Mouse (Mus musculus) hindbrain, embryonic 13.5 days (tissue): ENCODE results near the gene Plppr1. TPM values are rescaled to one million over a fixed set of nuclear protein-coding genes. Genes with fewer than 3 reads are reported as not detected.

Source experiments
- ATAC-seq: fragments of 200-750 bp; cut with Nextera tagmentation; 2 replicates; pipeline ENCODE4 v1.8.0; 2017; ENCODE audit warnings: moderate TSS enrichment; ENCODE audit not compliant: low FRiP score
- H3K27ac ChIP-seq: fragments of 300-500 bp; sonication (generic); 2 replicates; pipeline ENCODE4 v1.5.1; 2015; ENCODE audit warnings: inconsistent platforms, mild to moderate bottlenecking, moderate library complexity
- H3K27me3 ChIP-seq: fragments of 300-500 bp; sonication (generic); 2 replicates; pipeline ENCODE4 v1.6.1; 2015; ENCODE audit warnings: mild to moderate bottlenecking, inconsistent platforms
- H3K36me3 ChIP-seq: fragments of 300-500 bp; sonication (generic); 2 replicates; pipeline ENCODE4 v1.6.1; 2015; ENCODE audit warnings: mild to moderate bottlenecking, inconsistent platforms
- H3K4me1 ChIP-seq: fragments of 300-500 bp; sonication (generic); replicated peaks from 2 replicates; pipeline ENCODE4 v1.6.1; 2015; ENCODE audit warnings: inconsistent platforms
- H3K4me2 ChIP-seq: fragments of 300-500 bp; sonication (generic); 2 replicates; pipeline ENCODE4 v1.6.1; 2015; ENCODE audit warnings: inconsistent platforms, mild to moderate bottlenecking, moderate library complexity
- H3K4me3 ChIP-seq: fragments of 300-500 bp; sonication (generic); 2 replicates; pipeline ENCODE4 v1.5.1; 2015; ENCODE audit warnings: mild to moderate bottlenecking, inconsistent platforms
- H3K9ac ChIP-seq: fragments of 300-500 bp; sonication (generic); 2 replicates; pipeline ENCODE4 v1.6.1; 2015; ENCODE audit warnings: mild to moderate bottlenecking, inconsistent platforms
- H3K9me3 ChIP-seq: fragments of 300-500 bp; sonication (generic); 2 replicates; pipeline ENCODE4 v1.6.1; 2016; ENCODE audit warnings: inconsistent platforms
- WGBS: fragments of 180-500 bp; shearing (Covaris S2); methylation state at CpG from one replicate; pipeline ENCODE4 v1.1.7; 2015; 5-methylcytosine and 5-hydroxymethylcytosine counted together
- polyA plus RNA-seq: library from polyadenylated mRNA; unstranded; fragments of >200 nt; fragmentation: Nextera tagmentation; extraction: Ambion mirVana; gene quantifications from 2 replicates; pipeline ENCODE4 v1.2.1, GENCODE M21; 2015

Plppr1 gene
- polyA plus RNA-seq, 1 experiment from 2014 or later = 55.1 TPM

GRCm38 (mm10) chr4:49148775-49149174, 89.7 kb downstream of the Plppr1 start:
- WGBS = 61% methylated on average over 2 of the region's 2 CpGs
- ATAC-seq = no peak
- Histone ChIP-seq H3K27me3 (no peaks in the 10 kb centered on the region), H3K36me3 (no peaks in the 10 kb centered on the region), H3K4me2 (no peak overlapping the region), H3K27ac (no peak overlapping the region), H3K9ac (no peak overlapping the region), H3K9me3 (no peaks in the 10 kb centered on the region), H3K4me1 (peaks cover 10% of the 10 kb centered on the region; the same call in 1 of the 2 replicates), H3K4me3 (no peak overlapping the region)

GRCm38 (mm10) chr4:49149251-49149650, 90.2 kb downstream of the Plppr1 start:
- no peak overlapping the region for H3K4me3 ChIP-seq
- H3K27ac ChIP-seq = no peak overlapping the region
- no peak overlapping the region for H3K4me2 ChIP-seq
- WGBS = 65% methylated on average over 2 of the region's 2 CpGs
- no peak overlapping the region for H3K9ac ChIP-seq
- no peaks in the 10 kb centered on the region for H3K9me3 ChIP-seq
- peaks cover 10% of the 10 kb centered on the region; the same call in 1 of the 2 replicates for H3K4me1 ChIP-seq
- H3K36me3 ChIP-seq = no peaks in the 10 kb centered on the region
- no peaks in the 10 kb centered on the region for H3K27me3 ChIP-seq
- peak; percentile 41; the same call in 1 of the 2 replicates for ATAC-seq

GRCm38 (mm10) chr4:49153849-49154248, 94.8 kb downstream of the Plppr1 start:
- no peak for ATAC-seq
- Histone ChIP-seq H3K27me3 (no peaks in the 10 kb centered on the region), H3K9ac (no peak overlapping the region), H3K27ac (no peak overlapping the region), H3K4me3 (no peak overlapping the region), H3K4me2 (no peak overlapping the region), H3K9me3 (no peaks in the 10 kb centered on the region), H3K36me3 (no peaks in the 10 kb centered on the region), H3K4me1 (peaks cover 15% of the 10 kb centered on the region; the same call in 1 of the 2 replicates)
- WGBS = 48% methylated on average over 5 of the region's 5 CpGs

GRCm38 (mm10) chr4:49156781-49157180, 97.7 kb downstream of the Plppr1 start:
- ATAC-seq = no peak
- 83% methylated on average over 1 of the region's 1 CpGs for WGBS
- Histone ChIP-seq H3K4me2 (no peak overlapping the region), H3K9ac (no peak overlapping the region), H3K27ac (no peak overlapping the region), H3K36me3 (no peaks in the 10 kb centered on the region), H3K27me3 (no peaks in the 10 kb centered on the region), H3K4me1 (0 out of 2 replicates have a peak, but pooled peaks cover 5% of the 10 kb centered on the region), H3K4me3 (no peak overlapping the region), H3K9me3 (no peaks in the 10 kb centered on the region)

- no peak for ATAC-seq
- H3K4me1 ChIP-seq = no peaks in the 10 kb centered on the region
- H3K9ac ChIP-seq = no peak overlapping the region
- H3K4me3 ChIP-seq = no peak overlapping the region
- H3K4me2 ChIP-seq = no peak overlapping the region
- no peaks in the 10 kb centered on the region for H3K9me3 ChIP-seq
- no peaks in the 10 kb centered on the region for H3K27me3 ChIP-seq
- H3K36me3 ChIP-seq = no peaks in the 10 kb centered on the region
- H3K27ac ChIP-seq = no peak overlapping the region
- 82% methylated on average over 3 of the region's 3 CpGs for WGBS
Measured at GRCm38 (mm10) chr4:49163285-49163684, 104.2 kb downstream of the Plppr1 start.

GRCm38 (mm10) chr4:49166391-49166790, 107.3 kb downstream of the Plppr1 start:
- Histone ChIP-seq H3K4me1 (no peaks in the 10 kb centered on the region), H3K9ac (no peak overlapping the region), H3K27ac (no peak overlapping the region), H3K27me3 (no peaks in the 10 kb centered on the region), H3K36me3 (no peaks in the 10 kb centered on the region), H3K4me3 (no peak overlapping the region), H3K4me2 (no peak overlapping the region), H3K9me3 (no peaks in the 10 kb centered on the region)
- 79% methylated on average over 3 of the region's 3 CpGs for WGBS
- ATAC-seq = no peak

GRCm38 (mm10) chr4:49167030-49167429, 108.0 kb downstream of the Plppr1 start:
- H3K9me3 ChIP-seq = no peaks in the 10 kb centered on the region
- no peak for ATAC-seq
- 80% methylated on average over 5 of the region's 5 CpGs for WGBS
- H3K4me2 ChIP-seq = no peak overlapping the region
- no peaks in the 10 kb centered on the region for H3K27me3 ChIP-seq
- H3K9ac ChIP-seq = no peak overlapping the region
- no peak overlapping the region for H3K27ac ChIP-seq
- H3K4me3 ChIP-seq = no peak overlapping the region
- H3K36me3 ChIP-seq = no peaks in the 10 kb centered on the region
- H3K4me1 ChIP-seq = no peaks in the 10 kb centered on the region

GRCm38 (mm10) chr4:49169498-49169897, 110.4 kb downstream of the Plppr1 start:
- Histone ChIP-seq H3K4me2 (no peak overlapping the region), H3K9me3 (no peaks in the 10 kb centered on the region), H3K27ac (no peak overlapping the region), H3K4me1 (no peaks in the 10 kb centered on the region), H3K9ac (no peak overlapping the region), H3K36me3 (no peaks in the 10 kb centered on the region), H3K4me3 (no peak overlapping the region), H3K27me3 (no peaks in the 10 kb centered on the region)
- 64% methylated on average over 1 of the region's 1 CpGs for WGBS
- ATAC-seq = no peak

GRCm38 (mm10) chr4:49178101-49178500, 119.0 kb downstream of the Plppr1 start:
- no peak overlapping the region for H3K9ac ChIP-seq
- H3K4me2 ChIP-seq = no peak overlapping the region
- no peaks in the 10 kb centered on the region for H3K27me3 ChIP-seq
- ATAC-seq = no peak
- no peaks in the 10 kb centered on the region for H3K9me3 ChIP-seq
- peaks cover 8% of the 10 kb centered on the region; the same call in 1 of the 2 replicates for H3K4me1 ChIP-seq
- 91% methylated on average over 2 of the region's 2 CpGs for WGBS
- H3K4me3 ChIP-seq = no peak overlapping the region
- no peaks in the 10 kb centered on the region for H3K36me3 ChIP-seq
- H3K27ac ChIP-seq = no peak overlapping the region

- WGBS = 51% methylated on average over 3 of the region's 3 CpGs
- H3K27ac ChIP-seq = no peak overlapping the region
- no peaks in the 10 kb centered on the region for H3K9me3 ChIP-seq
- H3K9ac ChIP-seq = no peak overlapping the region
- H3K36me3 ChIP-seq = no peaks in the 10 kb centered on the region
- no peaks in the 10 kb centered on the region for H3K27me3 ChIP-seq
- H3K4me1 ChIP-seq = peaks cover 8% of the 10 kb centered on the region; the same call in 1 of the 2 replicates
- H3K4me3 ChIP-seq = no peak overlapping the region
- ATAC-seq = no peak
- H3K4me2 ChIP-seq = no peak overlapping the region
Measured at GRCm38 (mm10) chr4:49178891-49179290, 119.8 kb downstream of the Plppr1 start.

GRCm38 (mm10) chr4:49179471-49180181, 120.6 kb downstream of the Plppr1 start:
- Histone ChIP-seq H3K4me1 (peaks cover 8% of the 10 kb centered on the region; the same call in 1 of the 2 replicates), H3K27ac (no peak overlapping the region), H3K36me3 (no peaks in the 10 kb centered on the region), H3K9ac (no peak overlapping the region), H3K4me2 (no peak overlapping the region), H3K9me3 (no peaks in the 10 kb centered on the region), H3K27me3 (no peaks in the 10 kb centered on the region), H3K4me3 (no peak overlapping the region)
- no peak for ATAC-seq
- 72% methylated on average over 2 of the region's 2 CpGs for WGBS

- peak; percentile 49; the same call in 1 of the 2 replicates for ATAC-seq
- H3K9me3 ChIP-seq = no peaks in the 10 kb centered on the region
- 66% methylated on average over 3 of the region's 3 CpGs for WGBS
- no peaks in the 10 kb centered on the region for H3K27me3 ChIP-seq
- H3K27ac ChIP-seq = peak overlapping the region; percentile 26; the same call in 1 of the 2 replicates
- H3K4me2 ChIP-seq = no peak overlapping the region
- H3K9ac ChIP-seq = no peak overlapping the region
- no peak overlapping the region for H3K4me3 ChIP-seq
- H3K36me3 ChIP-seq = no peaks in the 10 kb centered on the region
- peaks cover 8% of the 10 kb centered on the region for H3K4me1 ChIP-seq
Measured at GRCm38 (mm10) chr4:49189991-49190526, 131.0 kb downstream of the Plppr1 start.
